Mouse (Mus musculus) T-helper 1 cell (primary cell): ENCODE results near the gene Grhpr.
"Not testable (repeated sequence)": the region's sequence is repeated elsewhere in the genome, so short reads cannot be mapped to it uniquely, and the experiment has no call there.

ENCODE experiments used
- in situ Hi-C: fragments of 300-600 bp; cut with MboI, MseI; formaldehyde crosslinking; loops from one replicate; pipeline ENCODE4 v1.15.1; 2025; ENCODE audit warnings: high pct_unique_total_duplicates

Grhpr gene

GRCm38 (mm10) chr4:44981280-44981973, at the start of gene Grhpr:
Grhpr (plus strand) TSS chr4:44981395.
- in situ Hi-C loops = loop anchor here (25.0 kb wide), 1 partner anchor 1044 kb away; no protein-coding TSS in a partner anchor

DNA sequence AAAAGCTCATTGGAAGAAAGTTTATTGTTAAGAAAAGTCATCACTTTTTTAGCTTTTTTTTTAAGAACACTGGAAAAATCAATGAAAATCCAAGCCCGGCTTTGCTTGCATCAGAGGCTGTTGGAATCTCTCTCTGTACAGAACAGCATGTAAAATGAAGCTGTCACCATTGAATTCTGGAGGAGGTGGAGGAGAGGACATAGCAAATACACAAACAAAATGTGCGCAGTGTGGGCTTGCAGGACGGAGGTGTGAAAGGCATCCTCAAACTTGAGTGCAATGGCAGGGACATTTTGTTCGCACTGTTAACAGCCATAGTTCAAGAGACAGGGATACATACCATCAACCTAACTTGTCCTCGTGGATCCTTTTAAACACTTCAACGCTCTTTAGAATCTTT, 49.5 kb upstream of the Grhpr start:
- in situ Hi-C loops = no loop called here

- in situ Hi-C loops = no loop called here
Observed at GRCm38 (mm10) chr4:44938359-44939340, 42.5 kb upstream of the Grhpr start.

GRCm38 (mm10) chr4:44939576-44940249, 41.5 kb upstream of the Grhpr start:
- in situ Hi-C loops = no loop called here

DNA sequence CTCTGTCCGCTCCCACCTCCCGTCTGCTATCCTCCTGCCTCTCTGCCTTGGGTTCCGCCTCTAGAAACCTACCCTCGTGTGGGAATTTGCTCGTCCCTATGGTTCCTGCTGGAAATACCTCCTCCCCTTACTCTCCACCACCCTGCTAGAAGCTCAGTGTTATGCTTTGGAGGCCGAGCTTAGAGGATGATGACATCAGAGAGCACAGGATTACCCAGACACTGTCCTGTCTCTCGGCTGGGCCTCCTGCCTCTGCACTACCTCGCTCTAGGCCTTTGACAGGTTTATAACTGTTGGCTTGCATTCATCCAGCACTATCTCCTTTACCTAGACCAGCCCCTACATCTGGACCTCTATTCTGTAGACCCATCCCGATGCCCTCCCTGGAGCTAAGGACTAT, 40.9 kb upstream of the Grhpr start:
- in situ Hi-C loops = no loop called here

- in situ Hi-C loops = no loop called here
Observed at GRCm38 (mm10) chr4:44942237-44942636, 39.0 kb upstream of the Grhpr start.

DNA sequence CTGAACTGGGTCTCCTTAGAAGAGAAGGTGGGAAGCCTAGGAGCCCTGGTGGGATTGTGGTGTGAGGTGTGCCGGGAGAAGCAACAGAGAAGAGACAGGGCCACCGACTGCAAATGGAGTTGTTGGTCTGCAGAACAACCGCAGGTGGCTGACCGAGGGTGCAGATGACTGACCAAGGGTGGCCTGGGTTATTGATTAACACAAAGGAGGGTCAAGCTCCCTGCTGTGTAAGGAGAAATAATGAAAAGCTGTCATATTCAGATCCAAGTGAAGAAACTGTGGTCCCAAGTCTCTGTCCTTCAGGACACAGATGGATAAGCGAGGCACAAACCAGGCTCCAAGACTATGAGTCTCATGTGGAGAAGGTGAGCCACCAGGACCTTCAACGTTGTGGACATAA, 37.7 kb upstream of the Grhpr start:
- in situ Hi-C loops = no loop called here

- in situ Hi-C loops = no loop called here
Observed at GRCm38 (mm10) chr4:44944426-44945075, 36.6 kb upstream of the Grhpr start.

GRCm38 (mm10) chr4:44946126-44946525, 35.1 kb upstream of the Grhpr start:
- in situ Hi-C loops = not testable (repeated sequence)

GRCm38 (mm10) chr4:44947464-44947863, 33.7 kb upstream of the Grhpr start:
- in situ Hi-C loops = no loop called here

GRCm38 (mm10) chr4:44948314-44948713, 32.9 kb upstream of the Grhpr start:
- in situ Hi-C loops = no loop called here

- in situ Hi-C loops = no loop called here
Observed at GRCm38 (mm10) chr4:44953041-44953440, 28.2 kb upstream of the Grhpr start.

- in situ Hi-C loops = no loop called here
Observed at GRCm38 (mm10) chr4:44958776-44959175, 22.4 kb upstream of the Grhpr start.

DNA sequence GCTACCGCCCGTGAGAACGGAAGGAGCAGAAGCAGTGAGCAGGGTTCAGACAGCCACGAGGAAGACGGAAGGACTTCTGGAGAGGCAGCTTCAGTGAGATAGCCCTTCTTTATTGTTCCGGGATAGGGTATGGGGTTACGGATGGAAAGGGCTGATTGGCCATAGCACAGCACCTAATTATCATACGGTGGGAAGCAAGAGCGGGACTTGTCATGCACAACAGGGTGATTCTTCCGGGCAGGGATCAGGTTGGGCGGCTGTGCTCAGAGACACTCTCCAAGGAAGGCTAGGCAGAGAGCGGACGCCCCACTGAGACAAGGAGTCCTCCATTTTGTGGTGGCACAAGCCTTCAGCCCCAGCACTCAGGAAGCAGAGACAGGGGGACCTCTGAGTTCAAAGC, 22.0 kb upstream of the Grhpr start:
- in situ Hi-C loops = no loop called here

- in situ Hi-C loops = loop anchor here (10.0 kb wide), 1 partner anchor 572 kb away; the partner anchor contains the start of gene Shb
Observed at GRCm38 (mm10) chr4:44963156-44963555, 18.0 kb upstream of the Grhpr start.

- in situ Hi-C loops = loop anchor here (10.0 kb wide), 1 partner anchor 570 kb away; the partner anchor contains the start of gene Shb
Observed at GRCm38 (mm10) chr4:44965175-44965574, 16.0 kb upstream of the Grhpr start.

- in situ Hi-C loops = loop anchor here (10.0 kb wide), 1 partner anchor 569 kb away; the partner anchor contains the start of gene Shb
Observed at GRCm38 (mm10) chr4:44965736-44966135, 15.5 kb upstream of the Grhpr start.

GRCm38 (mm10) chr4:44967402-44967801, 13.8 kb upstream of the Grhpr start:
- in situ Hi-C loops = loop anchor here (10.0 kb wide), 1 partner anchor 567 kb away; the partner anchor contains the start of gene Shb

DNA sequence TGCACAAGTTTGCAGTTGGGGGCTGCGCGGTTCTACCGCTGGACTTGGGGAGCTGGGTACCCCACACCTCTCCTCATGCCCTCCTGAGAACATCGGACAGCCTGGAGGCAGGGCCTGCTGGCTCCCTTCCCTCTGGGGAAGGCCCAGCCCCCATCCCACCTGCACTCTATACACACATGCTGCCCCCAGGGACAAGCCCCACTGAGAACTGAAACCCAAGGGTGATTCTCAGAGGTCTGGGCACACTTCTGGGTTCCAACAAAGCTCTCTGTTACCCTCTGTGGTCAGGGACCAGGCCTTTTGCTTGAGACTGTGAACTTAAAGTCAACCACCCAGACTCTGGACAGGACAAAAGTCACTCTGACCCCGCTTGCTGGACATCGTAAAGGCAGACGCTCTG, 11.1 kb upstream of the Grhpr start:
- in situ Hi-C loops = no loop called here

GRCm38 (mm10) chr4:44970612-44971110, 10.5 kb upstream of the Grhpr start:
- in situ Hi-C loops = no loop called here

DNA sequence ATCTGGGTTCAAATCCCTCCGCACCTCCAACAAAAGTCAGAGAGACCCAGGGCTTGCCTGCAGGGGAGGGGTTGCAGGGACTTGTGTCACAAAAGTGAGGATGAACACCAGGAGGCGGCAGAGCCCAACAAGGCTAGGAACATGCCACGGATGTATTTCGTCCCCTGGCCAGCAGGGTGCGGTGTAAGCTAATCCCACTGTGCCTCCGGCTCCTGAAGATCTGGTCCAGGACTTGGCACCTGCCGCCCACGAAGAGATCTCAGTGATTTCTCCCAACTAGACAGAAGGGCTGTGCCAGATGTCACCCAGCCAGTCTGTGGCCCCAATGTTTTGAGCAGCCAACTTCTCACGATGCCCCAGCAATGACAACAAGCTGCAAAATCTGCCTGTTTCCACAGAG, 7.7 kb upstream of the Grhpr start:
- in situ Hi-C loops = no loop called here
